Comparison of ENCODE assay signal across 21 mouse cellular contexts in genomic region chr8:122238225-122238624, GRCm38 (mm10). TPM values are rescaled to one million over a fixed set of nuclear protein-coding genes. Genes with fewer than 3 reads are reported as not detected.
DNase-seq lines count a peak whose midpoint lies in the region; ATAC-seq lines count a peak whose summit lies in the region.
"Had no signal": no experiment of that assay in that cellular context is flagged by ENCODE, and none has a peak within 500 bp of the region (broad histone marks: within the 10 kb centered on the region; RNA-seq: fewer than 3 reads in every experiment).

No protein-coding gene starts in this region.

- intact Hi-C loops in heart, postnatal 14 days (cut with DNase I), result no loop called here

- no peak overlapping the region for H3K9ac ChIP-seq in intestine, embryonic 16.5 days (ENCODE audit: low read depth, low read length)
- H3K9ac ChIP-seq: forebrain, embryonic 13.5 days; kidney, embryonic 15.5 days; limb, embryonic 15.5 days; liver, embryonic 15.5 days; neural tube, embryonic 12.5 days had no signal

- H3K4me3 ChIP-seq in intestine, embryonic 16.5 days (ENCODE audit: low read length), result no peak overlapping the region
- H3K4me3 ChIP-seq: forebrain, embryonic 13.5 days; kidney, embryonic 15.5 days; limb, embryonic 15.5 days; liver, embryonic 15.5 days; midbrain, embryonic 10.5 days; neural tube, embryonic 12.5 days had no signal

- 64% methylated on average over 11 of the region's 11 CpGs for WGBS in intestine, embryonic 16.5 days

- no peak overlapping the region for H3K4me2 ChIP-seq in intestine, embryonic 16.5 days (ENCODE audit: low read depth, low read length)
- H3K4me2 ChIP-seq: forebrain, embryonic 13.5 days; kidney, embryonic 15.5 days; limb, embryonic 15.5 days; liver, embryonic 15.5 days; neural tube, embryonic 12.5 days had no signal

- peaks cover 9% of the 10 kb centered on the region for H3K4me1 ChIP-seq in intestine, embryonic 16.5 days (ENCODE audit: control insufficient read depth, insufficient read depth, low read length)
- H3K4me1 ChIP-seq: forebrain, embryonic 13.5 days; liver, embryonic 15.5 days; neural tube, embryonic 12.5 days had no signal

- H3K27ac ChIP-seq in intestine, embryonic 16.5 days (ENCODE audit: low read length), result no peak overlapping the region
- H3K27ac ChIP-seq: forebrain, embryonic 13.5 days; kidney, embryonic 15.5 days; liver, embryonic 15.5 days; macrophage; midbrain, embryonic 10.5 days; neural tube, embryonic 12.5 days had no signal

- H3K9me3 ChIP-seq in intestine, embryonic 16.5 days (ENCODE audit: control insufficient read depth, low read length), result no peaks in the 10 kb centered on the region
- H3K9me3 ChIP-seq: forebrain, embryonic 13.5 days; kidney, embryonic 15.5 days; limb, embryonic 15.5 days; liver, embryonic 15.5 days; midbrain, embryonic 10.5 days; neural tube, embryonic 12.5 days had no signal

- peak; percentile 37 to 56 for DNase-seq in gastrocnemius, adult 8-10 months (ENCODE audit: low spot score in 2 of 2)
- DNase-seq in gastrocnemius, postnatal 4 days (ENCODE audit: low spot score in 2 of 2), result no peak
- peak; percentile 93 for DNase-seq in 416B (ENCODE audit: low read depth)
- DNase-seq in heart, adult 9 months (ENCODE audit: low spot score in 2 of 2), result peak; percentile 39 to 56
- DNase-seq in heart, postnatal 14 days, result peak; percentile 48 to 64
- no peak for DNase-seq in left cerebral cortex, adult 11 months (ENCODE audit: low spot score)
- DNase-seq: B cell, adult 2 months; cerebellum, adult 18-20 months; cerebellum, postnatal 36 days; kidney, postnatal 4 days; thymus, postnatal 4 days had no signal

- H3K27me3 ChIP-seq in intestine, embryonic 16.5 days (replicated peaks; ENCODE audit: control insufficient read depth, insufficient read depth, low read length), result no peaks in the 10 kb centered on the region; the same call in 1 of the 2 replicates
- H3K27me3 ChIP-seq: limb, embryonic 15.5 days; neural tube, embryonic 12.5 days had no signal

- ATAC-seq in intestine, embryonic 16.5 days, result no peak
- ATAC-seq: forebrain, embryonic 13.5 days; hindbrain, embryonic 16.5 days; intestine, postnatal 0 days had no signal

- H3K36me3 ChIP-seq in intestine, embryonic 16.5 days (ENCODE audit: control insufficient read depth, insufficient read depth, low read length), result no peaks in the 10 kb centered on the region
- H3K36me3 ChIP-seq: kidney, embryonic 15.5 days; limb, embryonic 15.5 days; liver, embryonic 15.5 days; midbrain, embryonic 10.5 days; neural tube, embryonic 12.5 days had no signal

RNA-seq across cellular contexts. Expression of gene Zfpm1, which starts 43.7 kb away (rescaled TPM):
- total RNA-seq in gastrocnemius, adult 8-10 months (2022), result 1 to 10 TPM; 4.7 to 9.2 (median 6.3) TPM
- 10 to 100 TPM; 10.6 to 13.6 TPM for total RNA-seq in gastrocnemius, postnatal 4 days (2021)
- 10 to 100 TPM; 25.5 to 26.9 TPM for total RNA-seq in heart, postnatal 14 days (2021)
- 2.6 and 2.7 TPM in 2 replicates for polyA plus RNA-seq in intestine, embryonic 16.5 days (2015; fragmentation: Nextera tagmentation; extraction: Ambion mirVana)

Comparison
In these comparisons a context has a peak if more than half of its experiments do, and no peak if none do; other contexts are left out.
1. DNase-seq: peak in gastrocnemius, adult 8-10 months (2 of 2), 416B (single experiment), heart, adult 9 months (2 of 2) and heart, postnatal 14 days (2 of 2); none in gastrocnemius, postnatal 4 days (0 of 2) and left cerebral cortex, adult 11 months (single experiment).